Mouse (Mus musculus) frontal cortex, postnatal 10 days (tissue): ENCODE measurements around the gene Syf2.

Experiments
- DNase-seq, 2 experiments: peaks; one replicate each; pipeline ENCODE4 v3.0.0; 2022; ENCODE audit warnings: low spot score in 2 of 2, mixed read lengths in 1 of 2

Gene Syf2

DNA sequence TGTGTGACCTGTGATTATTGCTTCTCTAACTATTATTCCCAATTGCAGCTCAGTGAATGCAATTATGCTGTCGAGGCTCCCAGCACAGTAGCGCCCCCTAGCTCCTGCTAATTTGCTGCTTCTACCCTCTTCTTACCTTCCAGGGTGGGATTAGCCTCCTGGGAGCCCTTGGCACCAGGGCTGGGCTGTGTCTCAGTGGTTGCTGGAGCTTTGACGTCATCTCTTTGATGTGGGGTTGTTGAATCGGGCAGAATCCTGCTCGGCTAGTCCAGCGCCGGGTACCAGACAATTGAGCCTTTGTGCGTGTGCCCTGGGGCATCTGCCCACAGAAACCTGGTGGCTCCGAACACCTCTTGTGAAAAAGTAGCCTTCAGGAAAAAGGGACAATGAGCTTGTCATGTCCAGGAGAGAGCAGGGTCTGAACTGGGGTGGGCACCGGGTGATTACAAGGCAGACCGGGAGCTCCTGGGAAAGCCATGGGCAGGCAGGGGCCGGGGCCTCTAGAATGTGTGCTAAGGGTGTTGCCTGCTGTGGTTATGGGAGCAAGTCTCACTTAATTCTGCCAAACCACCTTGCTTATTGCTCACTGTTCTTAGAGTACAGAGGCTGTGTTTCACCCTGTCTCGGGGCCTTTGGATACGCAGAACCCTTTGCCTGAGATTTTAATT is 44.7 kb downstream of the Syf2 start:
- DNase-seq = no peak

GRCm38 (mm10) chr4:134975929-134976308 is 45.2 kb downstream of the Syf2 start:
- no peak for DNase-seq

GRCm38 (mm10) chr4:134978930-134979329 is 48.2 kb downstream of the Syf2 start:
- DNase-seq = no peak

GRCm38 (mm10) chr4:134981959-134982431 is 51.3 kb downstream of the Syf2 start:
- DNase-seq = no peak

GRCm38 (mm10) chr4:134983136-134983535 is 52.4 kb downstream of the Syf2 start:
- DNase-seq = no peak

- DNase-seq = no peak
Measured at GRCm38 (mm10) chr4:134984555-134984954, 53.9 kb downstream of the Syf2 start.

DNA sequence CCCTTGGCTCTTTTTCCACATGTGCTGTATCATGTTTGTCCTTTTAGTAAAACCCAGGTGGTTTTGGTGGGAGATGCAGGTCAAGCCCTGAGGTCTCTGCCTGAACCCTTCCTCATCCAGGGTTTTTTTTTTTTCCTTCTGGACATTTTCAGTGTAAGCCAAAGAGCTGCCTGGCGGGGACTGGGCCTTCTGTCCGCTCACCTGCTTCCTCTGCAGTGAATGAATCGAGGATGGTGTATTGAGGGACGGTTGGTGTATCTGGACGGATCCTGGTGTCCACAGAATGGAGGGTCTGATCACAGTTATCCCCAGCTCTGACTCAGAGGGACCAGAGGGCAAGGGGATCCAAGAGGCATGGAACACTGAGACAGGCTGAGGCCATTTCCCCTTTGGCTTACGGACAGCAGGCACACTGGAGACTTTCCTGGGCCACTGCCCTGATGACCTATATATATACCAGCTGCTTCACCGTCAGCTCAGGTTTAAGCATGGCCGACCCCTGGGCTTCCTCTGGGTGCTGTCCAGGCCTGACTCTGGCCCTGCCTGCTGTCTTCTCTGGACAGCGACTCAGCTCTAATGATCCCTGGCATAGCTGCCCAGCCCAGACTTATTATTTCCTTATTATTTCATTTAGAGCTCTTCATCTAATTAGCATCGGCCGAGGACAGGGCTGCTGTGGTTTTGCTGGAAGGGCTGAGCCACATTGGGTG is 55.1 kb downstream of the Syf2 start:
- no peak for DNase-seq

DNA sequence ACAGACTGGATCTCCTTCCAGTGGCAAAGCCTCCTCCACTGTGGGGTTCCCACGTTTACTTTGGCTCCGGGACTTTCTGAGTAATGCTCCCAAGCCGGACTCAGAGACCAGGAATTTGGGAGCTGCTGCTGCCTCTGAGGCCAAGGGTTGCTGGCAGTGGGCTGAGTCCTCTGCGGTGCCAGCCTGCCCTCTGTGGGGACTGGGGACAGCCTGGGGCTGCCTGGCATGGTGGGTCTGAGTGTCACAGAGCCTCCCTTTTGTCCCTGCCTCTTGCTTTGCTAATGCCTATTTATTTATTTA is 55.6 kb downstream of the Syf2 start:
- DNase-seq = no peak

- DNase-seq = no peak
Measured at GRCm38 (mm10) chr4:134986963-134987362, 56.3 kb downstream of the Syf2 start.
